Mouse (Mus musculus): Measurements from ENCODE around the gene Amot.

Gene Amot

GRCm38 (mm10) chrX:145504717-145505415, at the start of gene Amot:
TSS of gene Amot (minus strand) at chrX:145505181.
- peak; percentile 92 for DNase-seq

- DNase-seq: no peak
These were observed 40.1 kb upstream of the Amot start for GRCm38 (mm10) chrX:145545060-145545459.

- DNase-seq: no peak
These were observed 38.9 kb upstream of the Amot start for GRCm38 (mm10) chrX:145543602-145544490.

GRCm38 (mm10) chrX:145541050-145541449, 36.1 kb upstream of the Amot start:
- DNase-seq: no peak

- no peak for DNase-seq
These were observed 35.3 kb upstream of the Amot start for GRCm38 (mm10) chrX:145540321-145540720.

GRCm38 (mm10) chrX:145529602-145530001, 24.6 kb upstream of the Amot start:
- DNase-seq: no peak

- no peak for DNase-seq
These were observed 11.5 kb upstream of the Amot start for GRCm38 (mm10) chrX:145516322-145517066.

- DNase-seq: no peak
These were observed 10.6 kb upstream of the Amot start for GRCm38 (mm10) chrX:145515498-145516158.

- DNase-seq: no peak
These were observed 5.7 kb upstream of the Amot start for GRCm38 (mm10) chrX:145510675-145511074.

- DNase-seq: peak; percentile 88
These were observed 648 bp upstream of the Amot start for GRCm38 (mm10) chrX:145505457-145506201.

GRCm38 (mm10) chrX:145501666-145502355, 3.2 kb downstream of the Amot start:
- no peak for DNase-seq

GRCm38 (mm10) chrX:145499101-145499500, 5.9 kb downstream of the Amot start:
- DNase-seq: no peak

- DNase-seq: no peak
These were observed 6.3 kb downstream of the Amot start for GRCm38 (mm10) chrX:145498691-145499090.

- peak; percentile 19 for DNase-seq
These were observed 7.5 kb downstream of the Amot start for GRCm38 (mm10) chrX:145497486-145497885.

- no peak for DNase-seq
These were observed 9.6 kb downstream of the Amot start for GRCm38 (mm10) chrX:145495381-145495780.

- no peak for DNase-seq
These were observed 14.2 kb downstream of the Amot start for GRCm38 (mm10) chrX:145490821-145491220.

- no peak for DNase-seq
These were observed 14.6 kb downstream of the Amot start for GRCm38 (mm10) chrX:145490417-145490816.

- no peak for DNase-seq
These were observed 15.0 kb downstream of the Amot start for GRCm38 (mm10) chrX:145489950-145490349.

GRCm38 (mm10) chrX:145485495-145485894, 19.5 kb downstream of the Amot start:
- DNase-seq: no peak

- DNase-seq: no peak
These were observed 21.4 kb downstream of the Amot start for GRCm38 (mm10) chrX:145483486-145484055.

- DNase-seq: no peak
These were observed 22.6 kb downstream of the Amot start for GRCm38 (mm10) chrX:145482383-145482782.

Measured in lung, postnatal 10 days (tissue).